Mouse (Mus musculus) C2C12 (cell line): ENCODE results near the gene Cebpz.

Source experiments
- CTCF ChIP-seq: IDR thresholded peaks from one replicate; pipeline ENCODE4 v1.5.1; 2011; ENCODE audit not compliant: control insufficient read depth, insufficient read depth, insufficient read length
- USF1 ChIP-seq: IDR thresholded peaks from one replicate; pipeline ENCODE4 v1.6.1; 2011; ENCODE audit warnings: low read depth, mild to moderate bottlenecking, control low read depth, moderate library complexity

DNA sequence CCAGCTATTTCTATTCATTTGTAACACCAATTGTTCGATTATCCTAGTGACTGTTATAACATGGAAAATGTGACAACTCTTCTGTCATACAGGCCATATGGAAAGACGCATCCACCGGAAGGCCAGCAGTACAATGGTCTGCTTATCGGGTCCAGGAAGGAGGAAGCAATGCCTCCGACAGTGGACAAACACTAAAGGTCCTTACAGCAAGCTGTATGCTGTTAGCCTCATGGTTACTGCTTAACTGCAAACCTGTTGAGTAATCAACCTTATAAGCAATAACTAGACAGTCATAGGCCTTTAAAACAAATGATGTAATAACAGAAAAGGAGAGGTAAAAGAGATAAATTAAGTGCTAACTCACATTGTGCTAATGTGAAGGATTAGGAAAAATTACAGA is 14.4 kb upstream of the Cebpz start:
- TF ChIP-seq CTCF (no peak), USF1 (no peak)
